Mouse (Mus musculus): ENCODE data around the gene Ctrc. TPM values are rescaled to one million over a fixed set of nuclear protein-coding genes. Genes with fewer than 3 reads are reported as not detected.
A peak's percentile ranks its signal among the peaks of the same experiment; 100 is the strongest.

Gene Ctrc
- total and polyA plus RNA-seq, 3 experiments: not detected

DNA sequence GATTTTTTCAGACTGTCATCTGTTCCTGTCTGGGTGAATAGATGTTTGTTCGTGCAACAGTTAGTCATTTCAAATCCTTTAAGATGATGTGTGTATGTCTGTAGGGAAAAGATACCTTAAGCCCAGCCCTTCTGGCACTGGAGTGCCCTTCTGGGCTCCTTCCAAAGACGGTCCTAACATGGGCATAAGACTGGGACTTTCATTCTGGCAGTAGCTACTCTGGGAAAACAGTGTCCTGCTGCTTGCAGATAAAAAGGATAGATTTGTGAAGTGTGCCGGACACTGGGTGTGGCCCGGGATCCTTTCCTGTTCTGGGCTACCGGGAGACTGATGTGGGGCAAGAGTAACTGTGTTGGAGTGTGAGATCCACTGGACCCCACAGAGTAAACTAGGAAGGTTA, 35.8 kb upstream of the Ctrc start:
- no peaks in the 10 kb centered on the region for H3K36me3 ChIP-seq (replicated peaks)

DNA sequence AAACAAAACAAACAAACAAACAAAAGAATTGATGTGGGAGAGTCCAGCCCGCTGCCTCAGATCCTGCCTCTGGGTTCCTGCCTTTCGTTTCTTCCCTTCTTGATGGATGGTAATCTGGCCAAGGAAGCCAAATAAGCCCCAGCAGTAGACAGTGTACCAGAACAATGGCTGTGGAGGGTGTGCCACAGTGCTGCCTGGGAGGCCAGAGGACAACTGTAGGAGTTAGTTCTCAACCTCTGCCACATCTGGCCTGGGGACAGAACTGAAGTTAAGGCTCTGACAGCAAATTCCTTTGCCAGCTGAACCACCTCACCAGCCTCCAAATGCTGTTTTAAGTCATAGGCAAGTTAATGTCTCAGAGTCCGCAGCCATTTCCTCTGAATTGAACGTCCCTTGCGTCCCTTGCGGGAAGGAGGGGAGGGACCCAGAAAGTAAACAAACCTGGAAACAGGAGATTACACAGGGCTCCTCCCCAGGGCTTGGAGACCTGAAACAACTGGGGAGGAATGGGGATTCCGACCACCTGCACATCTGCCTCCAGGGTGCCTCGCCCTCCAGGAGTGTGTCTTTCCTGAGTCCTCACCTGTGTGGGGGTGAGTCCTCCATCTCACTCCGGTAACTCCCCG, 35.2 kb upstream of the Ctrc start:
- Histone ChIP-seq H3K9me3 (replicated peaks) (no peaks in the 10 kb centered on the region), H3K4me1 (ENCODE audit: insufficient read depth, low read depth, low read length) (peaks cover 7% of the 10 kb centered on the region; the same call in 1 of the 2 replicates), H3K27me3 (ENCODE audit: insufficient read depth, low read length) (peaks cover 41% of the 10 kb centered on the region), H3K36me3 (replicated peaks) (no peaks in the 10 kb centered on the region), H3K4me3 (ENCODE audit: low read depth, low read length) (no peak overlapping the region)
- no peak for DNase-seq (ENCODE audit: low spot score)
- no peak for ATAC-seq (ENCODE audit: extremely low read depth, insufficient number of reproducible peaks, low FRiP score, poor library complexity, severe bottlenecking)
- TF ChIP-seq GATA1 (IDR thresholded peaks at IDR 0.05; ENCODE audit: borderline replicate concordance, low read length): no peak
- no peak for TF ChIP-seq GATA2 (IDR thresholded peaks at IDR 0.05; ENCODE audit: borderline replicate concordance, low read depth, low read length)
- TF ChIP-seq CTCF (IDR thresholded peaks at IDR 0.05; ENCODE audit: low read depth, low read length): no peak
- no peak for TF ChIP-seq TAL1 (conservative IDR thresholded peaks at IDR 0.05; ENCODE audit: low read depth, low read length)
- no peak for TF ChIP-seq POLR2AphosphoS5 (IDR thresholded peaks at IDR 0.05; ENCODE audit: insufficient replicate concordance, low read depth, low read length)

More for the DNA sequence above, 35.8 kb upstream of the Ctrc start:
- TF ChIP-seq GATA1 (IDR thresholded peaks at IDR 0.05; ENCODE audit: borderline replicate concordance, low read length) (no peak), POLR2AphosphoS5 (IDR thresholded peaks at IDR 0.05; ENCODE audit: insufficient replicate concordance, low read depth, low read length) (no peak), CTCF (IDR thresholded peaks at IDR 0.05; ENCODE audit: low read depth, low read length) (no peak)
- no peaks in the 10 kb centered on the region for H3K9me3 ChIP-seq (replicated peaks)
- DNase-seq (ENCODE audit: low spot score) (no peak), ATAC-seq (ENCODE audit: extremely low read depth, insufficient number of reproducible peaks, low FRiP score, poor library complexity, severe bottlenecking) (no peak)
- no peak overlapping the region for H3K4me3 ChIP-seq (ENCODE audit: low read depth, low read length)
- peaks cover 43% of the 10 kb centered on the region for H3K27me3 ChIP-seq (ENCODE audit: insufficient read depth, low read length)
- H3K4me1 ChIP-seq (ENCODE audit: insufficient read depth, low read depth, low read length): peaks cover 6% of the 10 kb centered on the region; the same call in 1 of the 2 replicates

DNA sequence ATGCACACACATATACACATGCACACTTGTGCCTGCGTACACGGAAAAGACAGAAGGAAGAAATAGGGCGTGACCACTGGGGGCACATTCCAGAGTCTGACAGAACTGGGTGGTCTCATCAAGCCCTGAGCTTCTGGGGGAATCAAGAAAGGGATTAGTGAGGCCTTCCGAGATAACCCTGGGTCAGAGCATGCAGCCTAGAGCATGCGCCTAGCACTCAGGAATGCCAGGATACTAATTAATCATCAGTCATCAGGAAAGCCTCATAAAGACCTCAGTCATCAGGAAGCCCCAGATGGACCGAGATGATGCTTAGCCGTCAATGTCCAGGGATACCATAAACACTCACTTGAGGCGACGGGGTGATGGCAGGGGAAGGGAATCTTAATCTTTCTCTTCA, 33.7 kb upstream of the Ctrc start:
- DNase-seq (ENCODE audit: low spot score) (no peak), ATAC-seq (ENCODE audit: extremely low read depth, insufficient number of reproducible peaks, low FRiP score, poor library complexity, severe bottlenecking) (no peak)
- Histone ChIP-seq H3K4me3 (ENCODE audit: low read depth, low read length) (no peak overlapping the region), H3K4me1 (ENCODE audit: insufficient read depth, low read depth, low read length) (peaks cover 14% of the 10 kb centered on the region), H3K9me3 (replicated peaks) (no peaks in the 10 kb centered on the region), H3K36me3 (replicated peaks) (no peaks in the 10 kb centered on the region), H3K27me3 (ENCODE audit: insufficient read depth, low read length) (peaks cover 44% of the 10 kb centered on the region)
- no peak for TF ChIP-seq CTCF (IDR thresholded peaks at IDR 0.05; ENCODE audit: low read depth, low read length)

DNA sequence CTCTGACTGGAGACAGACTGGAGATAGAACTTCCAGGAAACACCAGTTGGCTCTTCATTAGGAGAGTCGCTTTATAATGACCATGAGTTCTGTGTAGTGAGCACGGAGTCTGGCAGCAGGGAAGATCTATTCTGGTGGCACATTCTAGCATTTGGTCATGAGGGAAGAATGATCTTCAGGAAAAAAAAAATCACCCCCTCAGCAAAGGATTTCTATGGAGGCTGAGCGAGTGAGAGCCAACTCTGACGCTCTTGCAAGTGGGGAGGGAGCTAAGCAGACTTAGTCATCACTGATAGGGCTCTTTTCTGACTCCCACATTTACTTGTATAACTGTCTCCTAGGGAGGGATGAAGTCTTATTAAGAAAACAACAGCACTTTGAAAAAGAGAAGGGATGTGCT, 32.9 kb upstream of the Ctrc start:
- Histone ChIP-seq H3K27me3 (ENCODE audit: insufficient read depth, low read length) (peaks cover 44% of the 10 kb centered on the region), H3K4me3 (ENCODE audit: low read depth, low read length) (no peak overlapping the region), H3K9me3 (replicated peaks) (no peaks in the 10 kb centered on the region), H3K4me1 (ENCODE audit: insufficient read depth, low read depth, low read length) (peaks cover 16% of the 10 kb centered on the region), H3K36me3 (replicated peaks) (no peaks in the 10 kb centered on the region)
- ATAC-seq (ENCODE audit: extremely low read depth, insufficient number of reproducible peaks, low FRiP score, poor library complexity, severe bottlenecking) (no peak), DNase-seq (ENCODE audit: low spot score) (no peak)
- TF ChIP-seq TAL1 (conservative IDR thresholded peaks at IDR 0.05; ENCODE audit: low read depth, low read length) (no peak), GATA1 (IDR thresholded peaks at IDR 0.05; ENCODE audit: borderline replicate concordance, low read length) (no peak), POLR2AphosphoS5 (IDR thresholded peaks at IDR 0.05; ENCODE audit: insufficient replicate concordance, low read depth, low read length) (no peak), GATA2 (IDR thresholded peaks at IDR 0.05; ENCODE audit: borderline replicate concordance, low read depth, low read length) (no peak), CTCF (IDR thresholded peaks at IDR 0.05; ENCODE audit: low read depth, low read length) (no peak)

DNA sequence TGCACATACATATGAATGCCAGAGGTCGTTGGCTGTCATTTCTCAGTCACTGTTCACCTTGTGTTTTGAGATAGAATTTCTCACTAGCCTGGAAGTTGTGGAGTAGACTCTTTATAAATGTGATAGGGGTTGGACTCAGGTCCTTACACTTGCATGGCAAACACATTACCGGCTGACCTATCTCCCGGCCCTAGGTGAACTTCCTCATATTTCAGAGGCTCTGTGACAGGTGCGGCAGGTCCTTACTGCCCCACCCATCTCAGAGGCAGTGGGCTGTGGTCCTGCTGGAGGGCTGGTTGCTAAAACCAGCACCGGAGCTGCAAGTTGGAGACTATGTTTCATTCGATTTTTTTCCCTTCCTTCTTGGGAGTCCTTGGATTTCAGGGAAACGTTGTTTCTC, 32.5 kb upstream of the Ctrc start:
- no peaks in the 10 kb centered on the region for H3K36me3 ChIP-seq (replicated peaks)

DNA sequence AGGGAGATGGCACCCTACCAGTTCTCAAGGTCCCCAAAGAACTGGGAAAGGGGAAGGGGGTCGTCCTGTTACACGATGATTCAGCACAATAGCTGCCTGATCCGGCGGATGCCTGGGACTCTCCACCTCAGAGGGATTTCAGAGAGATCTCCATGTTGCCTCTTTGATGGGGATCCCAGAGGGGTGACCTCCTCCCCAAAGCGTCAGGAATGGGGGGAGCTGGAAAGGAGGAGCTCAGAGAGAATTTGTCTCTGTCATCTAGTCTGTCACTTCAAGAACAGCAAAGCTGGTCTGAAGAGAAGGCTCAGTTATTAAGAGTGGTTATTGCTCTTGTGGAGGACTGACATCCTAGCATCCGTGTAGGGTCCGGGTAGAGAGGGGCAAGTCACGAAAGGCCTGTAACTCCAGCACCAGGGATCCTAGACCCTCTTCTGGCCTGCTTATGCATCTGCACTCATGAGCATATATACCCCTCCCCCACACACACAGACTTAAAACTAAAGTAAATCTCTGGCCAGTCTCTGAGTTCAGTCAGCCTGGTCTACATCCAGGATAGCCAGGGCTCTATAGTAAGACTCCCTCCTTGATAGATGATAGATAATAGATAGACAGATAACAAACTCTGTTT, 29.4 kb upstream of the Ctrc start:
- Histone ChIP-seq H3K4me1 (ENCODE audit: insufficient read depth, low read depth, low read length) (peaks cover 51% of the 10 kb centered on the region), H3K27me3 (ENCODE audit: insufficient read depth, low read length) (peaks cover 26% of the 10 kb centered on the region), H3K9me3 (replicated peaks) (no peaks in the 10 kb centered on the region), H3K36me3 (replicated peaks) (peaks cover 28% of the 10 kb centered on the region), H3K4me3 (ENCODE audit: low read depth, low read length) (peak overlapping the region; percentile 84; the same call in 1 of the 2 replicates)
- ATAC-seq (ENCODE audit: extremely low read depth, insufficient number of reproducible peaks, low FRiP score, poor library complexity, severe bottlenecking): no peak
- peak; percentile 39 for DNase-seq (ENCODE audit: low spot score)
- TF ChIP-seq GATA2 (IDR thresholded peaks at IDR 0.05; ENCODE audit: borderline replicate concordance, low read depth, low read length) (no peak), POLR2AphosphoS5 (IDR thresholded peaks at IDR 0.05; ENCODE audit: insufficient replicate concordance, low read depth, low read length) (no peak), CTCF (IDR thresholded peaks at IDR 0.05; ENCODE audit: low read depth, low read length) (no peak), GATA1 (IDR thresholded peaks at IDR 0.05; ENCODE audit: borderline replicate concordance, low read length) (no peak), TAL1 (conservative IDR thresholded peaks at IDR 0.05; ENCODE audit: low read depth, low read length) (no peak)

More for the DNA sequence above, 32.5 kb upstream of the Ctrc start:
- no peak for TF ChIP-seq TAL1 (conservative IDR thresholded peaks at IDR 0.05; ENCODE audit: low read depth, low read length)
- TF ChIP-seq POLR2AphosphoS5 (IDR thresholded peaks at IDR 0.05; ENCODE audit: insufficient replicate concordance, low read depth, low read length): no peak
- no peak for TF ChIP-seq CTCF (IDR thresholded peaks at IDR 0.05; ENCODE audit: low read depth, low read length)
- no peak for TF ChIP-seq GATA1 (IDR thresholded peaks at IDR 0.05; ENCODE audit: borderline replicate concordance, low read length)
- no peak for TF ChIP-seq GATA2 (IDR thresholded peaks at IDR 0.05; ENCODE audit: borderline replicate concordance, low read depth, low read length)
- ATAC-seq (ENCODE audit: extremely low read depth, insufficient number of reproducible peaks, low FRiP score, poor library complexity, severe bottlenecking) (no peak), DNase-seq (ENCODE audit: low spot score) (no peak)
- H3K9me3 ChIP-seq (replicated peaks): no peaks in the 10 kb centered on the region
- H3K4me3 ChIP-seq (ENCODE audit: low read depth, low read length): no peak overlapping the region
- H3K27me3 ChIP-seq (ENCODE audit: insufficient read depth, low read length): peaks cover 44% of the 10 kb centered on the region
- peaks cover 21% of the 10 kb centered on the region for H3K4me1 ChIP-seq (ENCODE audit: insufficient read depth, low read depth, low read length)
